Mouse (Mus musculus) midbrain, embryonic 14.5 days (tissue): Measurements from ENCODE around the gene Srrm2. TPM values are rescaled to one million over a fixed set of nuclear protein-coding genes. Genes with fewer than 3 reads are reported as not detected.

Source experiments
- ATAC-seq: fragments of 200-750 bp; cut with Nextera tagmentation; 2 replicates; pipeline ENCODE4 v1.8.0; 2017; ENCODE audit warnings: moderate number of reproducible peaks, moderate library complexity; ENCODE audit not compliant: low FRiP score, low TSS enrichment
- DNase-seq: peaks from one replicate; pipeline ENCODE4 v3.0.0-alpha.2; 2015
- H3K27ac ChIP-seq: fragments of 300-500 bp; sonication (generic); replicated peaks from 2 replicates; pipeline ENCODE4 v1.5.1; 2014; ENCODE audit warnings: mild to moderate bottlenecking, low read depth, low read length, moderate library complexity
- H3K27me3 ChIP-seq: fragments of 300-500 bp; sonication (generic); 2 replicates; pipeline ENCODE4 v1.6.1; 2014; ENCODE audit warnings: low read length, control low read depth, mixed read lengths; ENCODE audit not compliant: control insufficient read depth, insufficient read depth
- H3K36me3 ChIP-seq: fragments of 300-500 bp; sonication (generic); 2 replicates; pipeline ENCODE4 v1.6.1; 2014; ENCODE audit warnings: low read length, control low read depth; ENCODE audit not compliant: control insufficient read depth, insufficient read depth
- H3K4me1 ChIP-seq: fragments of 300-500 bp; sonication (generic); 2 replicates; pipeline ENCODE4 v1.6.1; 2014; ENCODE audit warnings: mild to moderate bottlenecking, antibody characterized with exemption, low read length, control low read depth; ENCODE audit not compliant: control insufficient read depth, insufficient read depth
- H3K4me2 ChIP-seq: fragments of 300-500 bp; sonication (generic); 2 replicates; pipeline ENCODE4 v1.6.1; 2014; ENCODE audit warnings: mild to moderate bottlenecking, low read length, moderate library complexity
- H3K4me3 ChIP-seq: fragments of 300-500 bp; sonication (generic); replicated peaks from 2 replicates; pipeline ENCODE4 v1.5.1; 2014; ENCODE audit warnings: low read depth, low read length
- H3K9ac ChIP-seq: fragments of 300-500 bp; sonication (generic); replicated peaks from 2 replicates; pipeline ENCODE4 v1.6.1; 2014; ENCODE audit warnings: mild to moderate bottlenecking, low read length, moderate library complexity
- H3K9me3 ChIP-seq: fragments of 300-500 bp; sonication (generic); 2 replicates; pipeline ENCODE4 v1.6.1; 2016; ENCODE audit warnings: low read length, control low read depth, mixed read lengths; ENCODE audit not compliant: control insufficient read depth
- WGBS: fragments of 180-500 bp; shearing (Covaris S2); extraction: QIAGEN DNeasy Blood & Tissue Kit; methylation state at CpG from one replicate; pipeline ENCODE4 v1.1.7; 2014; 5-methylcytosine and 5-hydroxymethylcytosine counted together
- polyA plus RNA-seq: library from polyadenylated mRNA; unstranded; fragments of >200 nt; fragmentation: Nextera tagmentation; extraction: Ambion mirVana; gene quantifications from 2 replicates; pipeline ENCODE4 v1.2.1, GENCODE M21; 2014

Gene Srrm2
- 498 and 502 TPM in 2 replicates for polyA plus RNA-seq

DNA sequence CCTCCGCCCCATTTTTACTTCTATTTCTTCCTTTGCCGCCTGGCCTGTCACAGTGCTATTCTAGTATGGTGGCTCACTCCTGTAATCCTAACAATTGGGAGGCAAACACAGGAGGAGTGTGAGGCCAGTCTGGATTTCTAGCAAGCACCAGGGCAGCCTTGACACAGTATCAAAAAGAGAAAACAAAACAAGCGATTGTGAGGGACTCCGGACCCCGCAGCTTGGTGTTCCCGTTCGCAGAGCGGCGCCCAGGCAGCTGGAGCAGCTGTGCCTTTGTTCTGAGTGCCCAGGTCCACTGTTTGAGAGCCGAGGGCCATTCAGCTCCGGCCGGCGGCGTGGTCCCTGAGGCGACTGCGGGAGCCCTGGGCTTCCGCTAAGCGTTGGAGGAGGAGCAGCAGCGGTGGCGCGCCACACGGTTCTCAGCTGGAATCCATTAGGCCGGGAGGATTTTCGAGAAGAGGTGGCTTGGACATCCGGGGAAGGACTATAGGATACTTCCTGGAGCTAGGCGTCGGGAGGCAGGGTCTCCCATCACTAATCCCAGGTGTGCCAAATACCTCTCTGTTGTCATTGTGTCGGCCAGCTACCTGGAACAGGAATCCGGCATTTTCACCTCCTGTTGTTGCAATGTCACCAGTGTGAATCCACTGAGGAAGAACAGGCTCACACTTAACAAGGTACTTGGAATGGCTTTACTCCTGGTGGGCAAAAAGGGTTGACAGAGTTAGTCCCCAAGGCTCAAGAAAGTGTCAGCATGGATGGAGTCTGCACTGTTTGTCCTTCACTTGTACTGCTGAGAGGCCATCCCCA lies at the start of gene Srrm2:
Srrm2 (plus strand) TSS at position 264 of the 810 bp plus-strand sequence.
- peak within 1 kb of the TSS; percentile 41 for H3K4me3 ChIP-seq
- peak within 1 kb of the TSS; percentile 98 for H3K27ac ChIP-seq
- DNase-seq = peak; percentile 83
- under 1% methylated on average over 29 of the region's 29 CpGs for WGBS
- no peaks in the 10 kb centered on the region for H3K9me3 ChIP-seq
- peak within 1 kb of the TSS; percentile 83 for H3K9ac ChIP-seq
- peak within 1 kb of the TSS; percentile 72 for H3K4me2 ChIP-seq
- peaks cover 4% of the 10 kb centered on the region for H3K36me3 ChIP-seq
- no peaks in the 10 kb centered on the region for H3K27me3 ChIP-seq
- H3K4me1 ChIP-seq = peaks cover 33% of the 10 kb centered on the region
- peak; percentile 31; the same call in 1 of the 2 replicates for ATAC-seq

DNA sequence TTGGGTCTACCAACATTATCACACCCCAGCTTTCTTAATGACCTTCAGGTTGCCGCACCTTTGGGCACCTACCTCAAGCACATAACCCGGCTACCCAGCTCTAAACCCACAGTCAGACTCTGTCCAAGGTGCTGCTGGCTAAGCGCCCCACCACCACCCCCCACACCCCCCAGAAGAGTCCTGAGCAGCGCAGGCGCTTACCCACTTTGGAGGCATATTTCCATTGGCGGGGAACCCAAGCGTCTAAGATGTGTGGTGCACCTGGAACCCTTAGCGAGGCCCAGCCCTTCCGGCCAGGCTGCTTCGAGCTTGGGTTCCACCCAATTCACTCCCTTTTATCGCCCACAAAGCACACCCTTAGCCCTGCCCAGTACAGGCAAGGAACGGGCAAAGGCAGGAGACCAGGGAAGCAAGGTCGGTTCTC lies 49.7 kb upstream of the Srrm2 start, which contains the start of gene Paqr4:
Paqr4 (minus strand) TSS at position 270 of the 424 bp plus-strand sequence.
- H3K36me3 ChIP-seq = peaks cover 20% of the 10 kb centered on the region
- H3K4me3 ChIP-seq = peak within 1 kb of the TSS; percentile 77
- H3K27me3 ChIP-seq = peaks cover 43% of the 10 kb centered on the region
- WGBS = 5% methylated on average over 13 of the region's 13 CpGs
- peak within 1 kb of the TSS; percentile 87 for H3K27ac ChIP-seq
- peak within 1 kb of the TSS; percentile 76 for H3K9ac ChIP-seq
- ATAC-seq (0 out of 2 replicates have a peak, but pooled peaks have one; percentile 7), DNase-seq (peak; percentile 22)
- H3K9me3 ChIP-seq = no peaks in the 10 kb centered on the region
- H3K4me2 ChIP-seq = peak within 1 kb of the TSS; percentile 78
- peaks cover 28% of the 10 kb centered on the region for H3K4me1 ChIP-seq

DNA sequence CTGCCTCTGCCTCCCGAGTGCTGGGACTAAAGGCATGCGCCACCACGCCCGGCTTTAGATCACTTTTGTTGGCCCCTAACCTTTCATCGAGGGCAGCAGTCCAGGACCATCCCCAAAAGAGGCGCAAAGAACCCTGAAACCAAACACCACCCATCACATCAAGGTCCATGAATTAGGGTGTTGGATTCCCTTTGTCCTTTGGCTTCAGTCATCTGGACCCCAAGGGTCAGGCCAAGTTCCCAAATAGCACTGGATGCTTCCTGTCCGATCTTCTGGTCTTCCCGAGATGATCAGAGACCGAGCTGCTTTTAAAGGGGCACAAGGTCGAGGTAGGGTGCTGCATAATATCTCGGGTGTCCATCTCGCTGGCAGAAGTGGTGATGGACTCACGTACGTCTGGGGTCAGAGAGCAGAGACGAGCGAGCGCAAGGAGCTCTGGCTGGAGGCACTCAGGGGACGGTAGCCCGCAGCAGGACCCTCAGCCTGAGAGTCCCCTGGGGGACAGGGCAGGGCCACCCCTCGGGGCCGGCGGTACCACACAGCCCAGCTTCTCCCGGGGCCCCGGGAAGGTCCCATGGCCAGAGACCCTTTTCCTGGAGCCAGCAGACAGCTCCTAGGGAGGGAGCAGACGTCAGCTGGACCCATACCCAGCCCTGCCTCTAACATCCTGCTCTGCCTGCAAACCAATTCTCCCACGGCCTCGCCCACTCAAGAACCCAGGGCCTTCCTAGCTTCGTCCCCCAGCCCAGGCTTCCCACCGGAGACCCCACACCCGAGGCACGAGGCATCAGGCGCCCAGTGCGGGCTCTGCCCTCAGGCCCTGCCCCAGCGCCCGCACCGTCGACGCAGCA lies 48.7 kb upstream of the Srrm2 start:
- peaks cover 11% of the 10 kb centered on the region for H3K36me3 ChIP-seq
- H3K9me3 ChIP-seq = no peaks in the 10 kb centered on the region
- peaks cover 37% of the 10 kb centered on the region for H3K4me1 ChIP-seq
- peaks cover 52% of the 10 kb centered on the region for H3K27me3 ChIP-seq
- no peak overlapping the region for H3K9ac ChIP-seq
- ATAC-seq (no peak), DNase-seq (no peak)
- H3K4me3 ChIP-seq = no peak overlapping the region
- peak overlapping the region; percentile 43 for H3K4me2 ChIP-seq
- WGBS = 51% methylated on average over 38 of the region's 38 CpGs
- H3K27ac ChIP-seq = no peak overlapping the region

GRCm38 (mm10) chr17:23742210-23742793 lies 48.0 kb upstream of the Srrm2 start:
- H3K36me3 ChIP-seq = peaks cover 4% of the 10 kb centered on the region
- WGBS = 7% methylated on average over 44 of the region's 44 CpGs

DNA sequence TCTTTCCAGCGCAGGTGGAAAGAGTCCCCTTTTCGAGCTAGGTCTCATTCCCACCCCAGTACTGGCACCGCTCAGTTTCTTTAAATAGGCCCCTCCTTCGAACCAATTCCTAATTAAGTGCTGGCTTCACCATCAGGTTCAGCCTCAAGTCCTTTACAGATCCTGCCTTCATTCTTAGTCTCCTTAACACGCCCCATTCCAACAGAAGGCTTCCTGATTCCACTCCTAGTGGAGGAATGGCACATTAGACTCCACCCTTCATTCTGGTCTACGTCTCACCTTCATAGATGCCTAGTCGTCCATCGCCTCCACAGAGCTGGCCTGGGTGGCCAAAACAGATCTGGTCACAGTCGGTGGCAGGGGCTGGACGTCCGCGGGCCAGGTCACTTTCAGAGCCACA lies 47.4 kb upstream of the Srrm2 start:
- 64% methylated on average over 12 of the region's 12 CpGs for WGBS
- Histone ChIP-seq H3K9ac (no peak overlapping the region), H3K27ac (no peak overlapping the region), H3K36me3 (no peaks in the 10 kb centered on the region), H3K4me1 (peaks cover 37% of the 10 kb centered on the region), H3K4me2 (peak overlapping the region; percentile 43), H3K4me3 (no peak overlapping the region), H3K9me3 (no peaks in the 10 kb centered on the region), H3K27me3 (peaks cover 57% of the 10 kb centered on the region)
- DNase-seq (no peak), ATAC-seq (no peak)

More at GRCm38 (mm10) chr17:23742210-23742793, 48.0 kb upstream of the Srrm2 start:
- Histone ChIP-seq H3K9ac (no peak overlapping the region), H3K4me3 (peak overlapping the region; percentile 15), H3K27me3 (peaks cover 57% of the 10 kb centered on the region), H3K4me1 (peaks cover 38% of the 10 kb centered on the region), H3K27ac (no peak overlapping the region), H3K9me3 (no peaks in the 10 kb centered on the region), H3K4me2 (peak overlapping the region; percentile 43)
- DNase-seq = peak; percentile 67
- no peak for ATAC-seq

DNA sequence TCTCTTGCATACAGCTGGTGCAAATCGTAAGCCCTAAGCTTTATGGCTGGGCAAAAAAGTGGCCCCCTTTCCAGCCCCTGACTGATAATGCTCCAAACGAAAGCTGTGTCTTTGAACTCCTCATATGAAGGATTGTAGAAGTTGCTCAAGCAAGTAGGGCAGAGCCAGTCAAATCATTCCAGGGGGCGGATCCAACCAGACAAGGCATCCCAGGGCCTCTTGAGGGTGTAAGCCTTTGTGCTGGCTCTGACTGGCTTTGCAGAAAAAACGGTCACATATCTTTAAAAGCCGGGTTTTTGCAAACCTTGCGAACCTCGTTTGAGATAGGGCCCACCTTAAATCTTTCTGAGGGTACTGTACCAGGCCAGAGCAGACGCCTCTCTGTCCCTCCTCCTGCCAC lies 46.3 kb upstream of the Srrm2 start:
- WGBS = 16% methylated on average over 8 of the region's 8 CpGs
- DNase-seq (no peak), ATAC-seq (no peak)
- Histone ChIP-seq H3K4me2 (no peak overlapping the region), H3K4me3 (no peak overlapping the region), H3K9me3 (no peaks in the 10 kb centered on the region), H3K9ac (no peak overlapping the region), H3K4me1 (peaks cover 26% of the 10 kb centered on the region), H3K36me3 (no peaks in the 10 kb centered on the region), H3K27me3 (peaks cover 57% of the 10 kb centered on the region), H3K27ac (no peak overlapping the region)

DNA sequence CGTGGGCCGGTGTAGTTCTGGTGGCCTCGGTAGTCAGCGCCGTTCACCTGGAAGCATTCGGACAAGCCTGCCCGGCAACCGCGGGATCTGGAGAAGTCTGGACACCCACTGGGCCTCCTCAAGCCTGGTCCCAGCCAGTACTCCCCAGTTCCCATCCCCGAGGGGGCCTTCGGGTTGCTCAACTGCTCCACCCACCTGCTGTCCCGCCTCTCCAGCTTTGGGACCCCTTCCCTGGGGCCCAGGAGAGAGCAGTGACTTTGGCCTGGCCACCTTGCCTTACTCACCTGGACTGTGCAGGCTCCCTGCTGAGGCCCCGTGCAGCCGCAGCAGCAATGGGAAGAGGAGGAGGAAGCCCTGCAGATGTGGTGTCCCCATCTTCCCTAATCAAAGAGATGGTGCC lies 45.7 kb upstream of the Srrm2 start:
- Histone ChIP-seq H3K4me2 (peak overlapping the region; percentile 79), H3K36me3 (no peaks in the 10 kb centered on the region), H3K27ac (no peak overlapping the region), H3K9me3 (no peaks in the 10 kb centered on the region), H3K27me3 (peaks cover 57% of the 10 kb centered on the region), H3K4me3 (peak overlapping the region; percentile 40; the same call in 1 of the 2 replicates), H3K4me1 (peaks cover 24% of the 10 kb centered on the region), H3K9ac (no peak overlapping the region)
- ATAC-seq = no peak
- 2% methylated on average over 14 of the region's 14 CpGs for WGBS
- DNase-seq = no peak
